Mouse (Mus musculus): ENCODE data around the gene G0s2. TPM values are rescaled to one million over a fixed set of nuclear protein-coding genes. Genes with fewer than 3 reads are reported as not detected.
"Not testable (repeated sequence)": the region's sequence is repeated elsewhere in the genome, so short reads cannot be mapped to it uniquely, and the experiment has no call there.

Gene G0s2
- polyA plus RNA-seq, 1 experiment from 2014 or later, result 216 TPM

- Histone ChIP-seq H3K27me3 (replicated peaks; ENCODE audit: insufficient read depth, low read length) (no peaks in the 10 kb centered on the region), H3K27ac (ENCODE audit: low read length) (no peak overlapping the region), H3K4me3 (ENCODE audit: low read depth, low read length) (no peak overlapping the region), H3K4me1 (ENCODE audit: insufficient read depth, low read depth, low read length) (no peaks in the 10 kb centered on the region), H3K9me3 (ENCODE audit: low read length) (no peaks in the 10 kb centered on the region), H3K4me2 (replicated peaks; ENCODE audit: low read depth, low read length) (no peak overlapping the region), H3K9ac (replicated peaks; ENCODE audit: low read depth) (no peak overlapping the region), H3K36me3 (ENCODE audit: insufficient read depth, low read length) (no peaks in the 10 kb centered on the region)
- DNase-seq (ENCODE audit: low spot score) (peak; percentile 49), ATAC-seq (peak; percentile 68; the same call in 1 of the 2 replicates)
- no peak for TF ChIP-seq EP300 (IDR thresholded peaks at IDR 0.05)
- no peak for TF ChIP-seq CTCF (IDR thresholded peaks at IDR 0.05)
- 18% methylated on average over 2 of the region's 2 CpGs for WGBS
Observed at GRCm38 (mm10) chr1:193293039-193293438, 20.0 kb upstream of the G0s2 start.

GRCm38 (mm10) chr1:193290686-193291085, 17.7 kb upstream of the G0s2 start:
- Histone ChIP-seq H3K36me3 (ENCODE audit: insufficient read depth, low read length) (no peaks in the 10 kb centered on the region), H3K27me3 (replicated peaks; ENCODE audit: insufficient read depth, low read length) (no peaks in the 10 kb centered on the region), H3K4me2 (replicated peaks; ENCODE audit: low read depth, low read length) (no peak overlapping the region), H3K9ac (replicated peaks; ENCODE audit: low read depth) (no peak overlapping the region), H3K4me1 (ENCODE audit: insufficient read depth, low read depth, low read length) (no peaks in the 10 kb centered on the region), H3K9me3 (ENCODE audit: low read length) (no peaks in the 10 kb centered on the region), H3K27ac (ENCODE audit: low read length) (no peak overlapping the region), H3K4me3 (ENCODE audit: low read depth, low read length) (no peak overlapping the region)
- DNase-seq (ENCODE audit: low spot score) (no peak), ATAC-seq (no peak)
- TF ChIP-seq CTCF (IDR thresholded peaks at IDR 0.05) (no peak), EP300 (IDR thresholded peaks at IDR 0.05) (no peak)

DNA sequence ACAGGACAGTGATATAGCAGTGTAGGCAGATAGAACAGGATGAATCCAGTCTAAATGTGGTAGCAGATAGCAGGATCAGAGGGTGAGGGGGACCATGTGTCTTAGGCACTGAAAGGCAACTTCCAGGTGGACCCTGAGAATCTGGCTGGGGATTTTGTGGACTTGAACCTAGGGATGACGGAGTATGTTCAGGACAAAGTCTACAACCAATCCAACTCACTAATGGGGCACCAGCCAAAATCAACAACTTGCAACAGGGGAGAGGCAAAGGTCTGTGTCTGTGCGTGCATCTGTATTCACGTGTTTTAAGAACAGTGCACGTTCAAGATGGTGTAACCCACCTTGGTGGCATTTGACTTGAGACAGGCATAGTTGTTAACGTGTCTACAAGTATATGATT, 16.9 kb upstream of the G0s2 start:
- Histone ChIP-seq H3K27me3 (replicated peaks; ENCODE audit: insufficient read depth, low read length) (no peaks in the 10 kb centered on the region), H3K9ac (replicated peaks; ENCODE audit: low read depth) (no peak overlapping the region), H3K4me1 (ENCODE audit: insufficient read depth, low read depth, low read length) (no peaks in the 10 kb centered on the region), H3K4me2 (replicated peaks; ENCODE audit: low read depth, low read length) (no peak overlapping the region), H3K4me3 (ENCODE audit: low read depth, low read length) (no peak overlapping the region), H3K9me3 (ENCODE audit: low read length) (no peaks in the 10 kb centered on the region), H3K27ac (ENCODE audit: low read length) (no peak overlapping the region), H3K36me3 (ENCODE audit: insufficient read depth, low read length) (no peaks in the 10 kb centered on the region)
- ATAC-seq (no peak), DNase-seq (ENCODE audit: low spot score) (no peak)
- TF ChIP-seq CTCF (IDR thresholded peaks at IDR 0.05) (no peak), EP300 (IDR thresholded peaks at IDR 0.05) (no peak)
- WGBS, result 89% methylated on average over 5 of the region's 5 CpGs

- ATAC-seq, result no peak
- 91% methylated on average over 3 of the region's 3 CpGs for WGBS
- H3K36me3 ChIP-seq (ENCODE audit: insufficient read depth, low read length), result no peaks in the 10 kb centered on the region
- TF ChIP-seq EP300 (IDR thresholded peaks at IDR 0.05) (no peak), CTCF (IDR thresholded peaks at IDR 0.05) (no peak)
- no peaks in the 10 kb centered on the region for H3K27me3 ChIP-seq (replicated peaks; ENCODE audit: insufficient read depth, low read length)
- H3K4me1 ChIP-seq (ENCODE audit: insufficient read depth, low read depth, low read length), result no peaks in the 10 kb centered on the region
- DNase-seq (ENCODE audit: low spot score), result no peak
- no peak overlapping the region for H3K4me3 ChIP-seq (ENCODE audit: low read depth, low read length)
- H3K9ac ChIP-seq (replicated peaks; ENCODE audit: low read depth), result no peak overlapping the region
- no peak overlapping the region for H3K27ac ChIP-seq (ENCODE audit: low read length)
- H3K4me2 ChIP-seq (replicated peaks; ENCODE audit: low read depth, low read length), result no peak overlapping the region
- no peaks in the 10 kb centered on the region for H3K9me3 ChIP-seq (ENCODE audit: low read length)
Observed at GRCm38 (mm10) chr1:193289076-193289475, 16.1 kb upstream of the G0s2 start.

DNA sequence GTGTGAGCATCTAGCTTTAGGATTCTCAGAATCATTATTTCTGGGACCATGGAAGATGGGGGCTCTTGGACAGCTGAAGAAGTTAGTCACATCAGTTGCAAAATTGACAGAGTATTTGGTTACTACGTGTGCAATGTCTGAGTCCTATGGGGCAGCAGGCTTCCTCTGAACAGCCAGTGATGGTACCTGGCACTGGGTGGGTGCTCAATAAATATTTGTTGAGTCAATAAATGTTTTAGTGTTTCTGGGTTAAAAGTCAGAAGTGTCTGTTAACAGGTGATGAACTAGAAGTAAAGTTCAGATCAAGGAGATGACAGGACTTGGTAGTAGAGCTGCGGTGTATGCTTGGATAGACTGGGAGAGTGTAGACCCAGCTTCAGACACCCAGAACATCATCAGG, 14.6 kb upstream of the G0s2 start:
- Histone ChIP-seq H3K4me2 (replicated peaks; ENCODE audit: low read depth, low read length) (no peak overlapping the region), H3K36me3 (ENCODE audit: insufficient read depth, low read length) (no peaks in the 10 kb centered on the region), H3K9ac (replicated peaks; ENCODE audit: low read depth) (no peak overlapping the region), H3K4me1 (ENCODE audit: insufficient read depth, low read depth, low read length) (no peaks in the 10 kb centered on the region), H3K9me3 (ENCODE audit: low read length) (no peaks in the 10 kb centered on the region), H3K27ac (ENCODE audit: low read length) (no peak overlapping the region), H3K27me3 (replicated peaks; ENCODE audit: insufficient read depth, low read length) (no peaks in the 10 kb centered on the region), H3K4me3 (ENCODE audit: low read depth, low read length) (no peak overlapping the region)
- TF ChIP-seq CTCF (IDR thresholded peaks at IDR 0.05) (no peak), EP300 (IDR thresholded peaks at IDR 0.05) (no peak)
- 80% methylated on average over 2 of the region's 2 CpGs for WGBS
- no peak for DNase-seq (ENCODE audit: low spot score)
- ATAC-seq, result no peak

GRCm38 (mm10) chr1:193285766-193286325, 12.8 kb upstream of the G0s2 start:
- not testable (repeated sequence) for H3K4me2 ChIP-seq (replicated peaks; ENCODE audit: low read depth, low read length); H3K4me3 ChIP-seq (ENCODE audit: low read depth, low read length); H3K9me3 ChIP-seq (ENCODE audit: low read length); ATAC-seq; DNase-seq (ENCODE audit: low spot score); H3K27ac ChIP-seq (ENCODE audit: low read length); H3K4me1 ChIP-seq (ENCODE audit: insufficient read depth, low read depth, low read length); H3K9ac ChIP-seq (replicated peaks; ENCODE audit: low read depth); H3K36me3 ChIP-seq (ENCODE audit: insufficient read depth, low read length); H3K27me3 ChIP-seq (replicated peaks; ENCODE audit: insufficient read depth, low read length)
- 73% methylated on average over 3 of the region's 3 CpGs for WGBS

- Histone ChIP-seq H3K9ac (replicated peaks; ENCODE audit: low read depth) (no peak overlapping the region), H3K36me3 (ENCODE audit: insufficient read depth, low read length) (no peaks in the 10 kb centered on the region), H3K27me3 (replicated peaks; ENCODE audit: insufficient read depth, low read length) (no peaks in the 10 kb centered on the region), H3K9me3 (ENCODE audit: low read length) (no peaks in the 10 kb centered on the region), H3K4me1 (ENCODE audit: insufficient read depth, low read depth, low read length) (no peaks in the 10 kb centered on the region), H3K4me3 (ENCODE audit: low read depth, low read length) (no peak overlapping the region), H3K4me2 (replicated peaks; ENCODE audit: low read depth, low read length) (no peak overlapping the region), H3K27ac (ENCODE audit: low read length) (no peak overlapping the region)
- no peak for DNase-seq (ENCODE audit: low spot score)
- no peak for ATAC-seq
- TF ChIP-seq CTCF (IDR thresholded peaks at IDR 0.05) (no peak), EP300 (IDR thresholded peaks at IDR 0.05) (no peak)
- WGBS, result 64% methylated on average over 7 of the region's 7 CpGs
Observed at GRCm38 (mm10) chr1:193284228-193284779, 11.3 kb upstream of the G0s2 start.
